Mouse (Mus musculus) large intestine, adult 2 months (tissue): Measurements from ENCODE around the gene Pex11b. TPM values are rescaled to one million over a fixed set of nuclear protein-coding genes. Genes with fewer than 3 reads are reported as not detected.

Experiments
- polyA plus RNA-seq: library from polyadenylated mRNA; depleted of rRNA; stranded (reverse); fragments of >200 nt; gene quantifications from 2 replicates; pipeline ENCODE4 v1.2.3, GENCODE M21; 2012; rRNA removed

Pex11b gene
- polyA plus RNA-seq, 1 experiment = 31.4 TPM

Other genes starting within 250 kb of the Pex11b start
- not detected in 2 replicates for gene BC107364, start 183.1 kb upstream of the Pex11b start, polyA plus RNA-seq
- gene Hfe2, start 110.2 kb upstream of the Pex11b start, polyA plus RNA-seq = 0.05 TPM in 1 of 2 replicates, not detected in the other
- gene Txnip, start 77.4 kb upstream of the Pex11b start, polyA plus RNA-seq = 325 and 536 TPM in 2 replicates
- not detected in 2 replicates for gene Gm16253, start 58.4 kb upstream of the Pex11b start, polyA plus RNA-seq
- gene Polr3gl, start 41.2 kb upstream of the Pex11b start, polyA plus RNA-seq = 7.5 and 8.0 TPM in 2 replicates
- 0.30 and 0.45 TPM in 2 replicates for gene Ankrd34a, start 38.7 kb upstream of the Pex11b start, polyA plus RNA-seq
- 6.9 and 7.5 TPM in 2 replicates for gene Lix1l, start 34.2 kb upstream of the Pex11b start, polyA plus RNA-seq
- gene Rbm8a, start 5.4 kb upstream of the Pex11b start, polyA plus RNA-seq = 12.1 and 18.2 TPM in 2 replicates
- 0.07 and 0.14 TPM in 2 replicates for gene Gm42957, start 98 bp downstream of the Pex11b start, polyA plus RNA-seq
- 1.3 and 1.6 TPM in 2 replicates for gene Itga10, start 10.2 kb downstream of the Pex11b start, polyA plus RNA-seq
- gene Ankrd35, start 34.8 kb downstream of the Pex11b start, polyA plus RNA-seq = 0.43 and 0.66 TPM in 2 replicates
- gene Pias3, start 61.0 kb downstream of the Pex11b start, polyA plus RNA-seq = 17.5 and 23.4 TPM in 2 replicates
- 1.8 and 2.8 TPM in 2 replicates for gene Nudt17, start 73.2 kb downstream of the Pex11b start, polyA plus RNA-seq
- gene Polr3c, start 92.3 kb downstream of the Pex11b start, polyA plus RNA-seq = 46.2 and 63.9 TPM in 2 replicates
- 21.2 and 30.1 TPM in 2 replicates for gene Rnf115, start 92.3 kb downstream of the Pex11b start, polyA plus RNA-seq
- gene Pdzk1, start 193.9 kb downstream of the Pex11b start, polyA plus RNA-seq = 42.7 and 83.0 TPM in 2 replicates
- 4.2 and 5.2 TPM in 2 replicates for gene Cd160, start 194.0 kb downstream of the Pex11b start, polyA plus RNA-seq